Mouse (Mus musculus): ENCODE data around the gene Zfp563.

Gene Zfp563

DNA sequence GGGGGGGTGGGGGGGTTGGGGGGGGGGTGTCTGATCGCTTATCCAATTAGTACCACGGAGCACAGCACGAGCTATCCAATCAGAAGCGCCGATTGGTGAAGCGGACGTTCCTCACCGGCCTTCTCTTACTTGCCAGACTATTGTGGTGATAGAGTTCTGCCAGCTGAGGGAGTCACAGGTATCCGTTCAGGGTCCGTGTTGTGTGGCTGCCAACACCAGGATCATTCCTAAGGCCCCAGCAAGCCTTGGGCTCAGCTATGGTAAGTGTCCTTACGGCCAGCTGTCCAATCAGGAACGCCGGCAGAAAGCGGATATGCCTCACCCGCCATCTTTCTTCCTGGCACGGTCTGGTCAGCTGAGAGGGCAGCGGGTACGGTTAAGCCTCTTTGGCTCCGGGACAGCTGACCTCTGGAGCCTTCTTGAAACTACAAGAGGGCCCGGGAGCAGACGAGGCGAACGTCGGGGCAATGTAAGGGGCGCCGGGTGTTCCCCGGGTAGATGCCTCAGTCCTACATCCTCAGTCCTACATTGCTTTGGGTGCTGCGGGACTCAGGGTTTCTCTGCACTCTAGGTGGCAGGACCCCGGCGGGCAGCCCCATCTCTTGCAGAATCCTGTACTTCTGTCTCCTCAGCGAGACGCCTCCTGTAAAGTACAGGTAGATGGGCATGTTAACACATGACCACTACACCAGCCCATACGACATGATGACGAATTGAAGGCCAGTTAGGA, at the start of gene Zfp563:
Gene Zfp563 (plus strand): TSS at position 91 of the 730 bp plus-strand sequence.
- peak; percentile 97 for DNase-seq

- DNase-seq: no peak
Observed at GRCm38 (mm10) chr17:33058791-33059190, 30.3 kb upstream of the Zfp563 start.

DNA sequence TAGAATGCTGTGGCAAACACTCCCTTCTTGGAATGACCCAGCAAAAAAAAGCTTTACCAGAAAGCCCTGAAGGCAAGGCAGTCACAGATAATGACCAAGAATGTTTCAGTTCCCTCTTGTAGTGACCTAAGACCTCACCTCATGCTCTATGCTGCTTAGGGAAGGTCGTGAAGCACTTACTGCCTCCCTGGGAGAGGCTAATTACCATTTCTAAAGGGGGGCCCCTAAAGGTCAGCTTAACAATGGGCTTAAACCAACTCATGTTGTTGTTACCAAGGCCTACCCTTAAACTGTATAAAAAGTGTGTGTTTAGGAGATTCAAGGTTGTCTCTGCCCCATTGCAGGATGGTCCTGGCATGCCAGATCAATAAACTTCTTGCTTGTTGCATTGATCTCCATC, 26.1 kb upstream of the Zfp563 start:
- DNase-seq: no peak

GRCm38 (mm10) chr17:33067958-33068357, 21.2 kb upstream of the Zfp563 start, which contains the start of gene 4921501E09Rik:
TSS of gene 4921501E09Rik (minus strand) at chr17:33068058.
- DNase-seq: no peak

DNA sequence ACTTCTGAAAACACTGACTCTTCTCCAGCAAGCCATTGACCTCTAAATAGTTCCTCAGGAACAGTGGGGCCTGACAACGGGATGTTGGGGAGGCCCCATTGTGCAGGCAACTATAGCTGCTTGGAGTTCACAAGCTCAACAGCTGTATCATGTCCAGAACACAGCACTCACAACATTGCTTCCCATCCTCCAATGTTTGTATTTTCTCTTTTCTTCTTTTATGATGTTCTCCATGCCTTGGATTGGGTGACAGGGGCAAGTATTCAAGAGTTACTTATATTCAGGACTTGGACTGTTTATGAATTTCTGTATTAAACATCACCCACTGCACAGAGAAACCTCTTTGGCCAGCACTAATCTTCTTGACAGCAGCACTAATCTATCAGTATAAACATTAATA, 2.5 kb downstream of the Zfp563 start:
- DNase-seq: no peak

DNA sequence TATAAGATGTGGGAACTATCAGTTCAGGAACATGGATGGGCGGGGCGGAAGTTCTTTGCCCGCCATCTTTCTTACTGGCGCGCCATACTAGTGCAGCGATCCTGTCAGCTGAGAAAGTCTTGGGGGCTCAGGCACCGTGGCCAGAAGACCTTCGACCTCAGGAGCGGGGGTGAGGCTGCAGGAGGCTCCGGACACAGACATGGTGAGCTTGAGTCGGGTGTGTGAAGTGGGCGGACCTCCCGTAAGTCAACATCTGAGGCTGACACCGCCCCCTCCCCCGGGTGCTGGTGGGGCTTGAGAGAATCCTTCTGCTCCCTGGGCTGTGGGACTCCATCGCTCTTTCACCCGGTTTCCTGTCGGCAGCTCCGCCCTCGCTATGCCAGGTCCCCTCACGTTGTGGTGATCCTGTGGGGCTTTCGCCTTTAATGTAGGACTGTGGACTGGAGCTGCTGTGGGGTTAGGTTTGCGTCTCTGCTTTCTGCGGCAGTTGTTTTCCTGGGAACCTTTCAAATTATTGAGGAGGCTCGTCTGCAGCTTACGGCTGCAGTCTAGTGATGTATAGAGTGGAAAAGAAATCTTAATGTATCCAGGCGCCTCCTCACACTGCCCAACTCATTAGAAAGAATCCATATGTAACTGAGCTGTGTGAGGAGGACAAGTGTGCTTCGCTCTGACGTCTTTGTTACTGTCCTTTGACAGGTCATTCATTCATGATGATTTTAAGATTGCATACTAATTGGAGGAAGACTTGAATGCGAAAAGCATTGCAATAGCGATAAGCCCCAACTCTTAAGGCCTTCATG, 3.5 kb downstream of the Zfp563 start:
- DNase-seq: peak; percentile 91

GRCm38 (mm10) chr17:33097396-33097795, 8.3 kb downstream of the Zfp563 start:
- no peak for DNase-seq

- DNase-seq: no peak
Observed at GRCm38 (mm10) chr17:33124546-33124945, 35.4 kb downstream of the Zfp563 start.

GRCm38 (mm10) chr17:33126257-33126656, 37.1 kb downstream of the Zfp563 start:
- DNase-seq: no peak

- DNase-seq: no peak
Observed at GRCm38 (mm10) chr17:33139261-33139820, 50.2 kb downstream of the Zfp563 start, which contains the start of gene Morc2b. TSS of gene Morc2b (minus strand) at chr17:33139683.

All from retina, postnatal 1 day (tissue).